Mouse (Mus musculus): ENCODE measurements around the gene Gm10577.

Gm10577 gene

DNA sequence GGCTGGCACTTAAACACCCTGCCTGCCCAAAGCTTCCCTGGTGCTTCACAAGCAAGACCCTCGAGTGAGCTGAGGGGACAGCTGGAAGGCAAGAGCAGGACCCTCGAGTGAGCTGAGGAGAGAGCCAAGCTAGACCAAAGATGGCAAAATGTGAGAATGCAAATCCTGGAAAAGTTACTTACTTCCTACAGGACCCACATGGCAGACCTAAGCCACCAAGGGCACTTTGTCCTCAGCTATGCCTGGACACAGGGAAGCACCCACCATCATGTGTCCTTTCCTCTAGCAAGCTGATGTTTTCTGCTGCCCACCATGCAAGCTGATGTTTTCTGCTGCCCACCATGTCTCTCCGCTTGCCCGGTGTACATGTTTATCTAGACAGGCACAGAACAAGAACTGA is at the start of gene Gm10577:
Gene Gm10577 (minus strand): TSS at position 101 of the 400 bp plus-strand sequence.
- no peak for DNase-seq (ENCODE audit: low spot score)

DNA sequence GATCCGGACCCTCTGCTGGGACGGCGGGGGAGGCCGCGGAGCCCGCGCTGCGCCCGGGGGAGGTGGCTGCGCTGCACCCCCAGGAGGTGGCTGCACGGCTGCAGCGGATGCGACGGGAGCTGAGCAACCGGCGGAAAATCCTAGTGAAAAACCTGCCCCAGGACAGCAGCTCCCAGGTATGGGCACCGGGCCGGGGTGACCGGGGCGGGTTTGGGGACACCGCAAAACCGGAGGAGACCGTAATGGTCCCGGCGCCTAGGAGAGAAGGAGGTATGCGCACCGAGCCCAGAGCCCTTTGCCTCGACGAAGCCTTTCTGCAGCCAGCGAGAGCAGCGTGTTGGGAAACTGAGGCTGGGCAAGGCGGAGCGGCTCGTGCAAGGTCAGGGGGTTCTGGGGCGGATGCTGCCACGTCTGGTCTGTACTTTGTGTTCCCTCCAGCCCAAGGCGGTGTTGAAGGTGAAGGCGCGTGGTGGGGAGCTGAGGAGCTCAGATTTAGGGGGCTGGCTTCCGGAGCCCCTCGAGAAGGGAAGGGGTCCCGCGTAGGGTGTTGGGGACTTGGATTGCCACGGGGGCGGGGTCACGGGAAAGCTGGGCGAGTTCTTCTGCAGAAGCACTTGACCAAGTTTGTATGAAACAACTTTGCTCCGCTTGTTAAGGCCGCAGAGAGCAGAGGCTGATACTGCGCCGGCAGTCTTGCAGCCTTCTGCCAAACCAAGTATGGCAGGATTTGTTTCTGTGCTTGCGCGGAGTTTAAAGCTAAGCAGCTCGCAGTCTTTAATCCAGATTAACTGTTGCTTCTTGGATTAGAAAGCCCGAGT is 48.9 kb upstream of the Gm10577 start:
- DNase-seq (ENCODE audit: low spot score): peak; percentile 40

DNA sequence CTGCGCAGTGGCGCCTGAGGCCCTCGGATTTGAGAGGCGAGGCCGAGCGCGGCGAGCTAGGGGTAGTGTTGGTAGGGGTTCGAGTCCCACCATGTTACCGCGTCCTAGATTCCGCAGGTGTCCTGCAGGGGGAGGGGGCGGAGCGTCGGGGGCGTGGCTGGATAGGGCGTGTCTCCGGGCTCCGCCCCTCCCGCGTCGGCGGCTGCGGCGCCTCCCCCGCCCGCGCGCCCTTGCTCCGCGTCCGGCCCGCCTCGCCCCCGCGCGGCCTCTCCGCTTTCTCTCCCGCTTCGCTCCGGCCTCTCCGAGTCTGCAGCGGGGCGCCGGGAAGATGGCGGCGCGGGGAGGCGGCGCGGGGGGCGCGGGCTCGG is 48.3 kb upstream of the Gm10577 start, which contains the start of gene Raver2:
Gene Raver2 (plus strand): TSS at position 198 of the 368 bp plus-strand sequence.
- DNase-seq (ENCODE audit: low spot score): peak; percentile 76

DNA sequence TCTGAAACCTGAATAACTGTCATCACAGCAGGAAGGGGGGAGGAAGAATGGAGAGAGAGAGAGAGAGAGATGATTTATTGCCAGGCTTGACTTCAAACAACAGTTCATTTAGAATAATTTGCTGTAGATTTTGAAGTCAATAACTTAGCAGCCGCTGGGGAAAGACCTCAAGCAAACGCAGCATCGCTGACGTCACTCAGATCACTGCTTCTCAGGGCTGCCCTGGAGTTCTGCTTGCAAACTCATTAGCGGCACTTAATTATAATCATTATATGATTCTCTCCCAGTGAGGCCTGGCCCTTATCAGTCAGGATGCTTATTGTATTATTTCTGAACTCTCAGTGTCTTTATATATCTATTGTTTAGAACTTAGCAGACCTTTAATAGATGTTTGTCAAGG is 45.9 kb upstream of the Gm10577 start:
- DNase-seq (ENCODE audit: low spot score): no peak

DNA sequence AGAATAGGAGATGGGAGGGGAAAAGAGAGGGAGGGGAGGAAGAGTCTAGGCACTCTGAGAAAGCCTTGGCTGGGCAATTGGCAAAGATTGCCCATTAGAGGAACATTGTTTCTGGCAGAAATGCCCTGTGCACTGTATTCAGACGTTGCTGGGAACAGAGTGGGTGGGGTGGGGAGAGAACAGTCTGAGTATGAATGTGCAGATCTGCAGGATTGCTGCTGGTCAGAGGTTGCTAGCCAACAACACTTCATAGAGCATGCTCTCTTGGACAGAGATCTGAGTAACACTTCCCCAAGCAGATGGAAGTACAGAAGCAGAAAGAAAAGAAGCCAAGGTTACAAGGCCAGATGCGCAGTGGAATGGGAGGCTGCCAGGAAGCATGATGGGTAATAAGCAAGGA is 41.6 kb upstream of the Gm10577 start:
- no peak for DNase-seq (ENCODE audit: low spot score)

DNA sequence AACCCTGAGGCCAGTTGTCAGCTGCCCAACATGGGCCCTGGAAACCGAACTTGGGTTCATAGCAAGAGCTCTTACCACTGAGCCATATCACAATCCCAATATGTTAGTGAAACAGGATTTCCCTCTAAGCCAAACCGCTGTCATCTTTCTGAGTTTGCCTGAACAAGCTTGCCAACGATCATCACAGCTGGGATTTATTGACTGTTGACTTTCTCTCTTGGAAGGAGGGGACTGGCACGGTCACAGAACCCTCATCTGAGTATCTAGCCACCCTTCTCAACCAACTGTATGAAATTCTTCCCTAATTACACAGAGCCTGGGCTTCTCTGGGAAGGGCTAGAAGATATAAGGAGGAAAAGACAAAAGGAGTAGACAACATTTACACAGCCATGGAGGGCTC is 26.1 kb upstream of the Gm10577 start:
- no peak for DNase-seq (ENCODE audit: low spot score)

DNA sequence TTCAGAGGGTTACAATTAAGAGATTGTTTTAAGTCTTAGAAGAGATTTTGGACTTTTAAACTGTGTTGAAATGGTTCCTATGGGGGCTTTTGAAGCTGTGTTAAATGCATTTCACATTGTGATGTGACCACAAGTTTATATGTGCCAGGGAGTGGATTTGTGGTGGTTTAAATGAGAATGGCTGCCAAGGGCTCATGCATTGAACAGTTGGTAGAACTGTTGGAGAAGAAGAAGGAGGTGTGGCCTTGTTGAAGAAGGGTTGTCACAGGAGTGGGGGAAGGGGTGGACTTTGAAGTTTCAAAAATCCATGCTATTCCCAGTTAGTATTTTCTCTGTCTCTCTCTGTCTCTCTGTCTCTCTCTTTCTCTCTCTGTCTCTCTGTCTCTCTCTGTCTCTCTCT is 23.7 kb upstream of the Gm10577 start:
- DNase-seq (ENCODE audit: low spot score): no peak

DNA sequence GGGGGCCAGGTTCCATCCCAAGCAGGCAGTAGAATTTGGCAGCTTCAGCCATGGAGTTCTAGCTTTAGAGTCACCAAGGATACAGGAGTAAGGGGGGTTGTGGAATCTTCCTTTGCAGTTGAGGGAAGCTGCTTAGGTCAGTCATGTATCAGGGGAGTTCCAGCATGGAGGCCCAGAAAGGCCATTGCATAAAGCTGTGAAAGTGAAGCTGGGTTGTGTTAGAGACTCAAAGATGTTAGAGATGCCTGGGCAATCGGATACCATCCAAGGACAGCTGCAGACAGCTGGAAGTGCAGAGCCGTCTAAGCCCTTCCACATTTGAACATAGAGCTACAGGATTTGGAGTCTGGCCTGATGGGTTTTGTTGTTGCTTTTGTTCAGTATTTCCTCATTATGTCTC is 23.2 kb upstream of the Gm10577 start:
- DNase-seq (ENCODE audit: low spot score): no peak

DNA sequence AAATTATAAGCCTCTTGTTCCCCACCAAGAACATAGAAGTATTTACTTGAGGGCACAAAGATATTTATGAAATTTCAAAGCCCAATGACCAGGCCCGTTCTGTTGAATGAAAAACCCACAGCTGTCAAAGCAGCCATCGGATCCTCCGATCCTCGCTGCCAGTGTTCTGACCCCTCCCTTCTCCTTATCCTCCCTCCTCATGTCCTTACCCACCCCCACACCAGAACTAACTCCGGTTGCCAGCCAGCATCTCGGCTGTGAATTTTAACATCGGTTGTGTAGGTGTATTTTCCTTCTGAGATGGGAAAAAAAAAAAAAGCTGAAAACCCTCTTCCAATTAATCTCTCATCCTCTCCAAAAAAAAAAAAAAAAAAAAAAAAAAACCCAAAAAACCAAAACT is 16.7 kb upstream of the Gm10577 start:
- DNase-seq (ENCODE audit: low spot score): no peak

DNA sequence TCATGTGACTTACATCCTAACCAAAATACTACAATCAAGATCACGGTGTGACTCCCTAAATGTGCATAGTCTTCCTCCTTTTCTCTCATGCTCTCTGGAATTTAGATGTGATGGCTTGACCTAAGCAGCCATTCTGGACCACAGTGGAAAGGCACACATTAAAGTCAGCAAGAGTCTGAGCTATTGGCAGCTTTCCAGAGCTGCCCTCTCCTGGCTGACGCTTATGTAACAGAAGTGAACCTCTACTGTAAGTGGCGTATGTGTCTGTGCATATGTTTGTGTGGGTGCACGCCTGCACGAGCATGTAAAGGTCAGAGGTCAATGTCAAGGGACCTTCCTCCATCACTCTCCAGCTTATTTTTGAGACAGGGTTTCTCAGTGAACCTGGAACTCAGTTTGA is 14.6 kb upstream of the Gm10577 start:
- DNase-seq (ENCODE audit: low spot score): no peak

DNA sequence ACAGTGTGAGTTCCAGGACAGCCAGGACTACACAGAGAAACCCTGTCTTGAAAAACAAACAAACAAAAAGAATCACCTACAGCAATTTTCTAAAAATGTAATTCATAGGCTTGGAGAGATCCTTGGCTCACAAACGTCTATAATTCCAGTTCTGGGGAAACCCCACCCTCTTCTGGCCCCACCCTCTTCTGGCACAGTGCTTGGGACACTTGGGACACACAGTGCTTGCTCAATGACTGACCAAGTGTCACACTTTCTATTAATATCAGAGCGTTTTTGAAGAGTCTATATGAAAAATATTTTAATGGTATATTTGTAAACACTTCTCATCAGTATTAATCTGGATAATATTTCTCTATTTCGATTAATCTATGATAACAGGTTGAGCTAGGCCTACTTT is 12.6 kb upstream of the Gm10577 start:
- no peak for DNase-seq (ENCODE audit: low spot score)

DNA sequence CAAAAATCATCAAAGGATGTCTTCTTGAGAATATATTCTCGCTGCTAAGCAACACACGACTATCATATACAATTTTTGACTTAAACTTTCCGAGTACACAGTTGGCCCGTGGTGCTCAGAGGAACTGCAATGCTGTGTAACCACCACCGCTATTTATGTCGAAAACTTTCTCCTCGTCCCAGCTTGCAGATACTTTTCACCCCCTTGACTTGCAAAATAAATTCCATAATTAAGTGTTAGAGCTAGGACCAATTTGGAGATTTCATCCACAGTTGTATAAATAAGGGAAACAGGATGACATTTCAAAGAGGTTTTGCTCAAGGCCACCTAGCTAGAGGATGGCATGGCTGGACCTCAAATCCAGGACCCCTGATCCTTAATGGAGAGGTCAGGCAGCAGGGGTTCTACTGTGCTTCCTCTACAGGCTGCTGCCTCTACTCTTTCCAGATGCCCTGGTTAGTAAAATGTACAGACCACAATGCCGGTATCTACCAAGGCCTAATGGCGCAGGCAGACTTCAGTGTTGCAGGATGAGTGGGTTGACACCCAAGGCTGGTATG is 7.4 kb upstream of the Gm10577 start:
- DNase-seq (ENCODE audit: low spot score): no peak

DNA sequence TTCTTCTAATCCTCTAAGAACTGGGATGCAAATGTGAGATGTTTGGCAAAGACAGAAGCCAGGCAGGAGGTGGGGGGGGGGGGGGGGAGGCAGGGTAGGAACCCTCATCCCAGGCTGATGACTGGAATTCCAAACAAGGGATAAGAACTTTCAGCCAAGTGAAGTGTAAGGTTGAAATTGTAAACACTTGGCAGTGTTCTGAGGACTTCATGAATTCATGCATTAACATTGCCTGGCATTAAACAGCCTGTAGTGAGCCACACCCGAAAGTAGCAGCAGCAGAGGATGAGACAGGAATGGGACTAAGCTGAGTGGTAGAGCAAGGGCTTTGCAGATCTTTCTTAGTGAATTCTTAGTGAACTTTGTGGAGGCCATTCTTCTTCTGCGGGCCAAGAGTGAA is 6.5 kb upstream of the Gm10577 start:
- no peak for DNase-seq (ENCODE audit: low spot score)

DNA sequence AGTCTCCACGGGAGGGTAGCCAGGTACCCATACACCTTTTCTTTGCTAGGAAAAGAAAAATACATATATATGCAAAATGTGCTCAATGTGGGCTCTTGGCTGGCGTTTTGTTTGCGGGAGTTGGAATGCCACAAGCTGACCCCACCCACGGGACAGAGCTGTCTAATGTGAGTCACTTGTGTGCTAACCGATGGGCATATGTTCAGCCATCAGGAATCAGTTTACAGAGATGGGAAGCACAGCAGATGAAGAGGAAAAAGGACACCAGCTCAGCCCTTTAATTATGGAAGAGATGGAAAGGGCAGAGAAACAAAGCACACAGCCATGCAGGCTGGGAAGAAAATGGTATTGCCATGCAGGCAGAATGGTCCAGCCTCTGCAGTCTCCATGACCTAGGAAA is 6.1 kb upstream of the Gm10577 start:
- no peak for DNase-seq (ENCODE audit: low spot score)

DNA sequence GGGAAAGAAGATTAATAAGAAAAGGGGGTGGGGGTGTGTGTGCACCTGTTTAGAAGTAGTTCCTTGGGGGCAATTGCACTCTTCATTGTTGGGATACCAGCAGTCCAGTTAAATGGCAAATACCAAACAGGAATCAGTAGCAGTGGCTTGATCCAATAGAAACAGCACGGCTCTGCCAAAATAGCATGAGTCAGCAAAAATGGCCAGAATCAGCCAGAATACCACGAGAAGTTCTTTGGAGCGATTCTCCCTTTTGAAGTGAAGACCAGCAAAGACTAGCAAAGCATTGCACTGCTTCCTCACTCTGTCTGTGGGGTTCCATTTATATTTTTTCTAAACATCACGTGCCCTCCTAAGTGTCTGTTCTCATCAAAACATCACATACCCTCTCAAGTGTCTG is 2.7 kb downstream of the Gm10577 start:
- no peak for DNase-seq (ENCODE audit: low spot score)

DNA sequence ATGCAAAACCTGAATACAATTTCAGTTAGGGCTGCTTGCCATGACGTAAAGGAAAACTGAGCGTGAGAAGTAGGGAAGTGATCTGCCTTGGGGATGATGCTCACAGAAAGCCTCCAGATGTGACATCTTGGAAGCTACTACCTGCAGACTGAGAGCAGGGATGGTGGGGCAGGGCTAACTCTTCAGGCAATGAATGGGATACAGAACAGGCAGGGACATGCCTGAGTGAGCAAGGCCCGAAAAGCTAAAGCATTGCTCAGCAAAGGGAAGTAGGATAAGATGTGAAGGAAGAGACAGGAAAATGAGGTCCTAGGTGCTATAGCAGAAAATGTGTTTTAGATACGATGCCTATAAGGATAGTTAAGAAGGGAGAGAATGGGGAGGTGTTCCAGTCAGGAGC is 11.4 kb downstream of the Gm10577 start:
- no peak for DNase-seq (ENCODE audit: low spot score)

DNA sequence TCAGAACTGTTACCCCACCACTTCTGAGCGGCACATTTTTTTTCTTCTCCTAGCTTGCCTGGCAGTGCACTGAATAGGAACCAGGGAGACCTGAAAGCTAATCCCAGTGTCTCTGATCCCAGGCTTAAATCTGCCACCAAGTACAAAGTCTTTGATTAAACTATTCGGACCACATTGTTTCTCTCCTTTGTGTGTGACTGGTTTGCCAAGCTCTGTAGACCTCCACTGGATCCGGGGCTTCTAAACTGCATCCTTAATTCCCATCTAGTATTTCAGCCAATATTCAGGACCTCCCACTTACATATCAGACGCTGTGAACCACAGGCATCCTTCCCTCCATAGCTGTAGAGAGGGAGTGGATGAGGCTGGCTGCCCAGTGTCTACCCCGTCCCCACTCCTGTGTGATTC is 12.1 kb downstream of the Gm10577 start:
- no peak for DNase-seq (ENCODE audit: low spot score)

DNA sequence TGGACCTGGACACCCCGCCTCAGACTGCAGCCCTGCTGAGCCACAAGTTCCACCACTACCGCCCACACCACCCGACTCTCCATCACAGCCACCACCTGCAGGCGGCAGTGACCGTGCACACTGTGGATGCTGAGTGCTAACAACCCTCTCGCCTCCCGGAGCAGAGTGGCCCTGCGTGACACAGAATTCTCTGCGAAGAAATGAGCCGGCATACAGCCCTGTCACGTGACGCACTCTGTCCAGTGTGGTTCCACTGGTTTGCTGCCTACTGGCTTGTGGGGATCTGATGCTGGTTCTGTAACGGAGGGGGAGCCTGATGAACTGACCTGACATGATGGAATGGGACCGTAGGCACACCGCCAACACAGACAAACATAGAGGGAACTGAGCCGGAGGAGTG is 17.5 kb downstream of the Gm10577 start:
- DNase-seq (ENCODE audit: low spot score): no peak

DNA sequence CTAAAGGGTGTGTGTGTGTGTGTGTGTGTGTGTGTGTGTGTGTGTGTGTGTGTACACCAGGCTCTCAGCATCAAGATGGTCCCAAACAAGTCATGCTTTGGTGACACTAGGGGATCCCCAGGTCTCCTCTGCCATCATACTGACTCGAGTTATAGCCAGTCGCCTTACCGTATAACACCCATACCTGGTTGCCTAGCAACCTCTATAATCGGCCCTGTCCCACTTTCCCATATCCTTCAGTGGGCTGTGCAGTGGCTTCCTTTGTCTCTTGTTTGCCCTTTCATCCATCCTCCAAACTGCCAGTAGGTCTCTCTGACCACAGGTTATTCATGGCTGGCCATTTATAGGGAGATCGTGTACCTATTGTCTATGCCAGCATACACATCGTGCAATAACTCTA is 19.4 kb downstream of the Gm10577 start:
- DNase-seq (ENCODE audit: low spot score): no peak

DNA sequence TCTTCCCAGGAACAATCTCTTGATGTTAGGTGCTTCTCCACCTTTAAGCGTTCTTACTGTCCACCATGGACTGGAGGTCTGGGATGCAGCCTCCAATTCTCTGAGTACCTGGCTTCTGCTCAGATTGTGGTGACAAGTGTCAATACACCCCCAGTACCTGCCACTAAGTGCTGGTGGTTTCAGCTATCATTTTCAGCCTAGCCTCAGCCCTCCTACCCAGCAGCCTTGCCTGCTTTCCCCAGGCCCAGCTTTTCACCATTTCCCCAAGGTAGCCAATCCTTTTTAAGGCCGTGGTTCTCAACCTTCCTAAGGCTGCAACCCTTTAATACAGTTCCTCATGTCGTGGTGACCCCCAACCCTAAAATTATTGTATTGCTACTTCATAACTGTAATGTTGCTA is 19.9 kb downstream of the Gm10577 start:
- DNase-seq (ENCODE audit: low spot score): no peak

DNA sequence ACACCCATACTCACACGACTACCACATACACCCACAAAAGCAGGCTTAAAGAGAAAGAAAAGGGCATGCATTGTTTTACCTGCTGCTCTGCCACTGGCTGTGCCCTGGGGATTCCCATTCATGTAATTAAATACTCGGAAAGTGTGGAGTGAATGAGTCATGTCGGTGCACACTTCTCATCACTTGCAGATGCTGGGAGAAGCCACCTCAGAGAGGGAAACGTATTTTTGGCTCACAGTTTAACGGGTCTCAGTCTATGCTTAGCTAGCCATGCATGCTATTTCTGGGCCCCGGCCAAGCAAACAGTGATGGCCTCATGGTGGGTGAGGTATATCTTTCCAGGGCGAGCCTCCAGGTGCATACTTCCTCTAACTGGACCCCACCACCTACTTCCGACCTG is 21.6 kb downstream of the Gm10577 start:
- no peak for DNase-seq (ENCODE audit: low spot score)

DNA sequence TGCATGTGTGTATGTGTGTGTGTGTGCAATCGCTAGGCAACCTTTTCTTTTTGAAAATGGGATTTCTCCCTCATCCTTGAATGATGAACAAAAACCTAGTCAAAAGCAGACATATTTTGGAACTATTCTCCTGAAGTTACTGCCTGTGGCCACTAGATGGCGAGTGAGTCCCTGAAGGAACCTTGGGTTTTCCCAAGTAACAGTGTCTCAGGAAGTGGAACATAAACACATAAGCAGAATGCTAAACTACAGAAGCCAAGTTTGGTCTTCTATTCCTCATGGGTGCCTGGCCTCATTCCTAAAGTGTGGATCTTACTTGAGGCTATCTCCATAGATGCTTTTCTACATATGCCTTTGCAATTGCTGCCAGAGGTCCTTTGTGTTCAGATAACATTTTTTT is 22.4 kb downstream of the Gm10577 start:
- DNase-seq (ENCODE audit: low spot score): peak; percentile 38

DNA sequence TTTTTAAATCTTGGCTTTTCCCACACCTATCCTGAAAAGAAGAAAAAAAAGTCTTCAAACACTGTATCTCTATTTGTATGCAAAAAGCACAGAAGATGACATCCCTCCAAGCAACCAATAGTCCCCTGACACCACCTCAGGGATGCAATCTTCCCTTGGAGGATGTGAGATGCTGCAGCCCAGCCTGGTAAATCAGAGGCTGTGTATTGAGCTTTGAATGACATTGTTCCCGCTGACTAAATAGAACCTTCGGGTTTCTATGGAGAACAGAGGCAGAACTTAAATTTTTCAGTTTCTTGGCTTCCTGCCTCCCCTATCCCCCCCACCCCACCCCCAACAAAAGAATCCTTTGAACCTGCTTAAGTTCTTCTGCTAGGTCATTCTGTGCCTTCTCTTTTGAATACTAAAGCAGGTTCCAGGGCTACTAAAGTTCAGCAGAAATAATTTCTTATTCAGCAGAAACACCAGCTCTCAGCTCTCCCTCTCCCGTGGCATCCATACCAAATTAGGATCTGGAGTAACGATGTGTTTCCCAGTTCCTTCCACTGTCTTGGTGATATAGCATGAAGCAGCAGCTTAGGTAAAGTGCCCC is 24.3 kb downstream of the Gm10577 start:
- no peak for DNase-seq (ENCODE audit: low spot score)

DNA sequence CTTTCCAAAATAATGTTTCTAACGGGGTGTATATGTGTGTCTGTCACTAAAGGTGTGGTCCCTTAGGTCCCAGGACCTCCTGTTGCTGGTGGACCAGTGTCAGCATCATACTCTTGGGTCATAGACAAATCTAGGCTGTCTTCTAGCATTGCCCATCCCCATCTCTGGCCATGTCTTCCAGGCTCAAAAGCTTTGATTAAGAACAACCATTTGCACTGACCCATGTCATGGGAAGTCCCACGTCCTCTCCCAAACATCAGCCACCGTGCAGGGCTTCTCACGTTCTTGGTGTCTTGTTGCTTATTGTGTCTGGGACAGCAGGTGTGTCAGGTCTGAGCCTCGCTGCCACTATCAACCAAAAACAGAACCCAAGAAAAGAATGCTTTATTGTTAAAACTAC is 24.9 kb downstream of the Gm10577 start:
- DNase-seq (ENCODE audit: low spot score): no peak
